ENCODE assay signal across 26 mouse cellular contexts in the genomic region with DNA sequence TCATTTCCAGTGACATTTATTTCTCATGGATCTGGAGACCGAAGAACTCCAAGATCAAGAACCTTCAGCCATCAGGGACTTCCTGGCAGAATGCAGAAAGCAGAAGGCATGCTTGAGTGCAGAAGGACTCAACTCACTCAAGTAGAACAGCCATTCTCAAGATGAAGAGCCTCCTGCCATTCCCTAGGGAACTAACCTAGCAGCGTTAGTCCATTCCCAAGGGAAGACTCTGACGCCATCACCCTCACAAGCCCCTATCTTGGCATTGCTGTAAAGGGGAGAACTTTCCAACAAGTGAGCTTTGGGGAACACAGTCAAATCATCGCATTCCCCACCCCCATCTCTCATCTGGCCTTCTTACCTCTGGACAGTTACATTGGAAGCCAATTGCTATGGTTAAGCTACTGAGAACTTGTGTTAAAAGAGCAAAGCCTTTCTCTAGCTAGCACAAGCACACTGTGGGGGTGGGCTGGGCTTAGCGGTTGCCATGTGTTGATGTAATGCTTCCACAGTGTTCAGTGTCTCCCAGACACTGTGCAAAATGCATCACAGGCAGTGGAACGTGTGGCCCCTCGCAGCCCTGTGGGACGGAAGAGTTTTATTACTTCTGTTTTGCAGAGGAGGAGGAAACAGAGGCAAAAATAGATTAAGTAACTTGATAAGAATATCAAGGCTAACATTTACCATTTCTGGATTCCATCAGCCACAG. TPM values are rescaled to one million over a fixed set of nuclear protein-coding genes. Genes with fewer than 3 reads are reported as not detected.
"Had no signal": no experiment of that assay in that cellular context is flagged by ENCODE, and none has a peak within 500 bp of the region (broad histone marks: within the 10 kb centered on the region; RNA-seq: fewer than 3 reads in every experiment).

No protein-coding gene starts in this region.

- H3K4me3 ChIP-seq: limb, embryonic 10.5 days; limb, embryonic 13.5 days; liver, embryonic 12.5 days; liver, embryonic 15.5 days; lung, embryonic 15.5 days; megakaryocyte, embryonic 14.5 days; midbrain, embryonic 10.5 days; midbrain, embryonic 13.5 days had no signal

- H3K4me2 ChIP-seq: limb, embryonic 13.5 days; liver, embryonic 12.5 days; liver, embryonic 15.5 days; lung, embryonic 15.5 days; midbrain, embryonic 13.5 days had no signal

- H3K36me3 ChIP-seq: limb, embryonic 10.5 days; limb, embryonic 13.5 days; liver, embryonic 12.5 days; liver, embryonic 15.5 days; lung, embryonic 15.5 days; midbrain, embryonic 10.5 days; midbrain, embryonic 13.5 days had no signal

- DNase-seq: kidney, adult 9 months; kidney, postnatal 14 days; layer of hippocampus, postnatal 36 days; liver; lung, adult 18-20 months; lung, postnatal 10 days; lung, postnatal 36 days; right cerebral cortex, adult 18-20 months; right cerebral cortex, postnatal 14 days; right cerebral cortex, postnatal 4 days; spleen, adult 18-20 months had no signal

- ATAC-seq: liver, embryonic 12.5 days; midbrain, embryonic 13.5 days; midbrain, embryonic 16.5 days had no signal

- H3K27ac ChIP-seq: limb, embryonic 10.5 days; limb, embryonic 13.5 days; liver, embryonic 12.5 days; liver, embryonic 15.5 days; lung, embryonic 15.5 days; midbrain, embryonic 10.5 days; midbrain, embryonic 13.5 days had no signal

RNA-seq across cellular contexts. Expression of a gene that starts 4.4 kb away (rescaled TPM):
- total RNA-seq: layer of hippocampus, postnatal 10 days; layer of hippocampus, postnatal 36 days; left cerebral cortex, postnatal 14 days; monocyte, adult 5-6 weeks had no signal
- polyA plus RNA-seq: liver, embryonic 12.5 days; midbrain, embryonic 10.5 days; midbrain, embryonic 16.5 days; neural tube, embryonic 11.5 days; neural tube, embryonic 14.5 days had no signal

RNA-seq across cellular contexts. Expression of a gene that starts 18.3 kb away (rescaled TPM):
- polyA plus RNA-seq: neural tube, embryonic 14.5 days had no signal

RNA-seq across cellular contexts. Expression of a gene that starts 37.9 kb away (rescaled TPM):
- total RNA-seq: monocyte, adult 5-6 weeks had no signal
- polyA plus RNA-seq: intestine, postnatal 0 days; liver, embryonic 12.5 days; liver, embryonic 15.5 days; neural tube, embryonic 14.5 days had no signal
